Mouse (Mus musculus) embryonic stem cell, embryonic (primary cell): ENCODE results near the gene Col20a1.

ENCODE experiments used
- CTCF ChIA-PET, 4 experiments: fragments of 300-600 bp in 2 of 4; fragments of 350-600 bp in 2 of 4; sonication (Branson Sonifier 250); formaldehyde crosslinking; loops; one replicate each; lab custom pipeline; 2022; ENCODE audit warnings: inconsistent platforms in 2 of 4; lab: Charles Lee
- POLR2A ChIA-PET, 4 experiments: fragments of 300-600 bp in 2 of 4; fragments of 350-600 bp in 2 of 4; sonication (Branson Sonifier 250); formaldehyde crosslinking; loops; one replicate each; lab custom pipeline; 2022; ENCODE audit warnings: antibody characterized with exemption in 4 of 4, inconsistent platforms in 1 of 4; lab: Charles Lee

Gene Col20a1

GRCm38 (mm10) chr2:181035186-181035585, 48.9 kb downstream of the Col20a1 start:
- ChIA-PET CTCF (interaction anchor here in 1 of 4 experiments (1.4 kb wide), 1 partner anchor 24 kb away, joined by 3 read pairs; no protein-coding TSS in a partner anchor), POLR2A (interaction anchor here in 1 of 4 experiments (1.0 kb wide), 1 partner anchor 25 kb away, joined by 8 read pairs; no protein-coding TSS in a partner anchor)

- ChIA-PET POLR2A (no interaction called here), CTCF (interaction anchor here in 3 of 4 experiments (0.7 to 1.4 kb wide), 3 partner anchors 23 to 72 kb away, joined by 3 to 4 read pairs (median 3); no protein-coding TSS in a partner anchor)
These were observed 50.2 kb downstream of the Col20a1 start for GRCm38 (mm10) chr2:181036561-181036960.

DNA sequence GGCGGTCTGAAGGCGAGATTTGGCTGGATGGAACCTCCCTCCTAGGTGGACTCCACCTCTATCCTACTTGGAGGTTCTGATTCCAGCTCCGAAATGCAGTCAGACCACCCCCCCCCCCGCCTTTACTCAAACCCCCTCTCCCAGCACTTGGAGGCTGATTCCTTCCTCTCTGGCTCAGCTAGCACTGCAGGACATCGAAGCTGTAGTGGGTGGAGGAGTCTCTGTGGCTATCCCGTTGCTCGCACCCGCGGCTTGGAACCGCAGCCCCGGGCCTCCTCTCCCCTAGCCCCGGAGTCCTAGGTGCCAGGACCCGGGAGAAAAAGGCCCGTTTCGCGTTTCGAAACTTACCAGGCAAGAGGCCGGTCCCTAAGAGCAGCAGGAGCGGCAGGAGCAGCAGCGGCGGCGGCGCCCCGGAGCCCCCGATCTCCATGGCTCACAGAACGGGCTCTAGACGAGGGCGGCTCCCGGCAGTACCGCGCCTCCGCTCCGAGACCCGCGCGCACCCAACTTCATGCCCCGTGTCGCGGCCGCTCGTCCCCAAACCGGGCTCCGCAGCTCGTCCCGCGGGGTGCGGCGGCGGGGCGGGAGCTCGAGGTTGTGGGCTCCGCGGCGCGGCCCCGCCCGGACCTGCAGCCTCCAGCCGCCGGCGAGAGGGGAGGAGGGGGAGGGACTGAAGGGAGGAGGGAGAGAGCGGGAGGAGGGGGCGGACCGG, 52.5 kb downstream of the Col20a1 start:
- ChIA-PET POLR2A (interaction anchor here in 2 of 4 experiments (0.5 to 1.5 kb wide), 4 partner anchors 24 to 118 kb away, joined by 3 to 5 read pairs (median 4); partner anchors contain the start of gene Ythdf1 (in 1 of the 2)), CTCF (interaction anchor here in 3 of 4 experiments (0.5 to 1.2 kb wide), 7 partner anchors 9 to 1432 kb away, joined by 3 to 7 read pairs (median 4); no protein-coding TSS in a partner anchor)

DNA sequence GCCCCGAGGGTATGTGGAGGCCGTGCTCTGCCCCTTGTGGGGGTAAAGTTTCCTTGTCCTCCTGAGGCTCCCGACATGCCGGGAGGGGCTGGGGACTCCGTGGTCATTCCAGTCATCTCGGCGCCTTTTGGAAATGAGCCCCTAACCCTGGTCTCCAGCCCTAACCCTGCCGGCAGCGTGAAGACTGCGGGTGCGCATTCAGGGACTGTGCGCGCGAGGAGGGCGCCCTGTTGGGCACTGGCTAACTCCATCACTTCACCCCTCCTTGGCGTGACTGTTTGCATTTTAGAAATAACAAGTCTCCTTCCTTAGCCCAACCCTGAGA, 53.0 kb downstream of the Col20a1 start:
- ChIA-PET CTCF (interaction anchor here in 3 of 4 experiments (0.6 to 1.2 kb wide), 4 partner anchors 9 to 554 kb away, joined by 3 to 12 read pairs (median 4); partner anchors contain the start of gene Nkain4 (in 1 of the 3)), POLR2A (interaction anchor here in 2 of 4 experiments (0.6 to 1.4 kb wide), 2 partner anchors 28 to 118 kb away, joined by 3 to 5 read pairs; partner anchors contain the start of gene Ythdf1 (in 1 of the 2))

DNA sequence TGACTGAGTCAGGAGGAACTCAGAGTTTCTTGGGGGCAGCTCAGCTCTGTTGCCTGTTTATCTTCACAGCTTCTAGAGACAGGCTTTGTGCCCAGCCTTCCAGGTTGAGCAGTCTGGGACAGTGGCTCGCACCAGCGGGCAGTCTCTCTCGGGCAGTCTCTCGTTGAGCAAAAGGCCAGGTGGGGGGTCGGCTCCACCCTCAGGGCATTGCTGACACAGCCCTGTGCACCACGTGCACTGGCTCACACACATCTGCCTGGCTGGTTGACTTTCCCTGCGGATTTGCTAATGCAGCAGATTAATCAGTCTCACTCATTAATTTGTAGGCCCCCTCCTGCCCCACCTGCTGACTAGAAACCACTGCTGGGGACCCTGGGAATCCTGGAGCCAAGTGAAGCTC, 55.6 kb downstream of the Col20a1 start:
- ChIA-PET CTCF (interaction anchor here in 2 of 4 experiments (0.9 to 2.2 kb wide), 6 partner anchors 16 to 363 kb away, joined by 3 to 5 read pairs (median 3); no protein-coding TSS in a partner anchor), POLR2A (interaction anchor here in 1 of 4 experiments (1.4 kb wide), 1 partner anchor 122 kb away, joined by 3 read pairs; no protein-coding TSS in a partner anchor)

DNA sequence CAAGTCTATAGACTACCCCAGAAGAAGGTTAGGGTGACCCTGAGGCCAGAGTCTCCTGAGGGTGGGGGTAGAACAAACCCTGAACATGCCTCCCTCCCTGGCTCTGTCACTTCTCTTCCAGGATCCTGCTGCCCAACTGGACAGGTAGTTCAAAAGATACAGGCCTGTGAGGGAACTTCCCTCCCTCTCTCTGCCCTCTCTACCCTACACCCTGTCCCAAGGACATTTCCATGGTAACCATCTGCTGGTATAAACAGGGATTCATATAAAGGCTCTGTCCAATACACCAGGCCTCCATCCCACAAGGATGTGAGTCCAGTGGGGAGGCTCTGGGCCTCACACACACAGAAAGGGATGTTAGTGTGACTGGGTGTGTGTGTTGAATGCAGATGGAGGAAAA, 56.0 kb downstream of the Col20a1 start:
- ChIA-PET CTCF (interaction anchor here in 2 of 4 experiments (0.9 to 2.2 kb wide), 5 partner anchors 15 to 364 kb away, joined by 3 to 5 read pairs (median 3); no protein-coding TSS in a partner anchor), POLR2A (interaction anchor here in 1 of 4 experiments (1.3 kb wide), 1 partner anchor 137 kb away, joined by 3 read pairs; no protein-coding TSS in a partner anchor)

DNA sequence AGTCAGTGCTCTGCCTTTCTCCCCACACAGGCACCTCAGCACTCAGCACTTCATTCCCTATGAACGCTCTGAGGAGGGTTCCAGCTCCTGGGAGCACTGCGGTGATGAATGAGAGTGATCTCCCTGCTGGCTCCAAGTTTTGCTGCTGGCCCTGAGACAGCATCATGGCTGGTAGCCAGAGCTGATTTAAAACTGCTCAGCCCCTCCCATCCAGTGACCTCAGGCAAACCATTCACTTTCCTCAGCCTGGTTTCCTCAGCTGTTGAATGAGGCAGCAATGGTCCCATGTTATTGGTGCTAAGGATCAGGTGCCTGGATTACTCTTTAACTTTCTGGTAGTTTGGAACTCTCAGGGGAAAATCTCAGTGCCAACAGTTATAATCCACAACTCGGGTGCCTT, 57.1 kb downstream of the Col20a1 start, which contains the start of gene Chrna4:
Chrna4 (minus strand) TSS at position 110 of the 400 bp plus-strand sequence.
- CTCF ChIA-PET, result interaction anchor here in 1 of 4 experiments (2.2 kb wide), 1 partner anchor 14 kb away, joined by 5 read pairs; no protein-coding TSS in a partner anchor
- POLR2A ChIA-PET, result interaction anchor here in 3 of 4 experiments (1.0 to 1.5 kb wide), 4 partner anchors 14 to 138 kb away, joined by 3 to 5 read pairs (median 3); no protein-coding TSS in a partner anchor

DNA sequence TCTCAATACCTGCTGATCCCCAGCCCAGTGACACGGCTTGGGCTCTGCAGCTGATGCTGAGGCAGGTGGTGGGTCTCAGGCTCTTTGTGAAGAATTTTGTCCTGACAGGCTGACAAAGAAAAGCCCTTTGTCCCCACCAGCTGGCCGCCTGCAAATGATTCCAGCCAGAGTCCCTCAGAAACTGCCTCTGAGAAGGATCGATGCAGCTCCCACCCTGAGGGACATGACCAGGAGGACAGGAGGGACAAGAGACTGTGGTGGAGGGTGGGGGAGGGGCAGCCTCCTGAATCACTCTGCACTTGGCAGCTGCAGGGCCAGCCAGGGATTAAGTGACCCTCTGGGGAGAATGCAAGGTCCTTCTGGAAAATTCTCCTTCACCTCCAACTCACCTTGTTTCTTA, 57.7 kb downstream of the Col20a1 start:
- ChIA-PET POLR2A (interaction anchor here in 2 of 4 experiments (1.0 to 1.5 kb wide), 3 partner anchors 13 to 48 kb away, joined by 3 to 5 read pairs (median 3); no protein-coding TSS in a partner anchor), CTCF (no interaction called here)

DNA sequence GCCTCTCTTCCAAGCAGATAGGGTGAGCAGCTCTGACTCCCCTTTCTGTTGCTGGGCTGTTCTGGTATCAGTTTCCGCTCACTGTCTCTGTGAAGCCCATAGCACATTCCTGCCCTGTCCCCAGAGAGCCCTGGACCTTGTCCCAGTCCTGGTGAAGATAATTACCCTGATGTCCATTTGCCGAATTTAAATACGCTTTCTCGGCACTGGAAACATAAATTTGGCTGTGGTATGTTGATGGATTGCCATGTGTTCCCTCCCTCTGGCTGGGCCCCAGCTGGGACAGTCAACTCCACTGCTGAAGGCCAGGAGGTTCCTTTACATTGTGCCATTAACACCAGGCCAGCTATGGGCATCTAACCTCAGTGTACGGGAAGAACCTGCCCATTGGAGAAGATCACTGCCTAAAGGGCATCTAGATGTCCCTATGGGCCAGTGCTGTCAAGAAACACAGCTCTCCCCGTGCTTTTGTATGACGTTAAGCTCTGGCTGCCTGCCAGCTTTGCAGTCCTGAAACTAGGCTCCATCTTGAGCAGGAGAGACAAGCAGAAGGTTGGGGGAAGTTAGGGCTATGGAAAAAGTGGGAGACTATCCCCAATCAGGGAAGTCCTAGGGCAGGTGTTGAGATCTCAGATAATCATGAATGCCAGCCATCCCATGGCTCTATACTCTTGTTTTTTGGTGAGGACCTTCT, 62.1 kb downstream of the Col20a1 start:
- POLR2A ChIA-PET, result interaction anchor here in 1 of 4 experiments (1.2 to 2.0 kb wide), 2 partner anchors 9 to 59 kb away, joined by 3 to 7 read pairs; no protein-coding TSS in a partner anchor

DNA sequence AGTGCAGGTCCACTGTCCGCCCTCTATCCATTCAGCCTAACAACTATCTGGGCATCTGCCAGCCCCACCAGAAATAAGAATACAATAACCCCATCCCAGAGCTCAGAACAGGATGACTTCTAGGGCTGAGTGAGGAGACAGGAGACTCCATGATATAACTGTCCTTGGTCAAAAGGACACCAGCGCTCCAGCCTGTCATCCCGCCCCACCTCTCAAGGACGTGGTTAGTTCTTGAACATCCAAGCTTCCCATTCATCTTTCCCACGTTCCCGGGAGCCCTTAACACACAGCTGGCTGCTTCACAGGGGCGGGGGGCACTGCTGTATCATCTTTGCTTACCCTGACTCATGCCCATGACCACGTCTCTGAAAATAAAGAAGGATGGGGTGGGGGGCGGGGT, 62.7 kb downstream of the Col20a1 start:
- CTCF ChIA-PET, result interaction anchor here in 2 of 4 experiments (0.9 to 1.5 kb wide), 3 partner anchors 15 to 520 kb away, joined by 3 read pairs; no protein-coding TSS in a partner anchor
- POLR2A ChIA-PET, result interaction anchor here in 1 of 4 experiments (1.2 to 2.0 kb wide), 2 partner anchors 8 to 60 kb away, joined by 3 to 7 read pairs; no protein-coding TSS in a partner anchor

More for the DNA sequence above, 62.1 kb downstream of the Col20a1 start:
- CTCF ChIA-PET, result interaction anchor here in 2 of 4 experiments (0.9 to 1.5 kb wide), 3 partner anchors 14 to 520 kb away, joined by 3 read pairs; no protein-coding TSS in a partner anchor

DNA sequence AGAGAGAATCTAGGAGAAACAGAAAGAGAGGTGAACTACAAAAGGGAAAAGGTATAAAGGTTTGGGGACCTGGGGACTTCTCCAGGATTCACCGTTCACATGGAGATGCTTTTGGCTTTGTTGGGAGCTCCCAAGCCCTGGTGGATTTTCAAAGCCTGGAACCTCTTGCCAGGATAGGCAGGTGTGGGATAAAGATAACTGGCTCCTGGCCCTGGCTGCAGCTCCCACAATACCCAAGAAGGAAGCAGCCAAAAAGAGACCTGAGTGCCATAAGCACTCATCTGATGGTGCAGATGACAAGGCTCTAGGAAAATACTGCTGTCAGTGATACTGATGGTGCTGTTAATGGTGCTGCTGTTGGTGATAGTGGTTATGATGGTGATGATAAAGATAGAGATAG, 65.8 kb downstream of the Col20a1 start:
- CTCF ChIA-PET, result interaction anchor here in 3 of 4 experiments (0.6 to 1.4 kb wide), 5 partner anchors 11 to 233 kb away, joined by 3 to 5 read pairs (median 3); no protein-coding TSS in a partner anchor
- POLR2A ChIA-PET, result interaction anchor here in 1 of 4 experiments (1.2 kb wide), 1 partner anchor 131 kb away, joined by 4 read pairs; the partner anchor contains the start of gene Ythdf1

DNA sequence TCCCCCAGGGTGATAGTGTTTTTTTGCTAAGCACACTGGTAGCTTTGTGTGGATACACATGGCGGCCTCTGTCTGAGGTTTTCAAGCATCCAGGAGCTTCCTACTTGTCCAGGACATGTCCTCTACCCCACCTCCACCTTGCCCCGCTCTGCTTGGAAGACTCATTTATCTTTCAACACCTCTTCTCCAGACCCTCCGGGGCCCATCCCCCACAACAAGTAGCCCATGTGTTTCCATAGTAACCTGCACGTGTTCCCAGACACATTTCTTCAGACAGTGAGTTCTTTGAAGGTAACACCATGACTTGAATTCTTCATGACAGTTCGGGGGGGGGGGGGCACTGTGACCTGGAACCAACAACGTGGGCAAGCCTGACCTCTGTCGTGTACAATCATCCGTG, 71.0 kb downstream of the Col20a1 start:
- ChIA-PET CTCF (interaction anchor here (0.6 to 2.8 kb wide), 11 partner anchors 15 to 278 kb away, joined by 3 to 14 read pairs (median 5); partner anchors contain the start of gene Chrna4 (in 1 of the 4)), POLR2A (interaction anchor here (0.6 to 2.1 kb wide), 8 partner anchors 9 to 218 kb away, joined by 3 to 8 read pairs (median 4); partner anchors contain the start of gene Chrna4 (in 1 of the 4))

GRCm38 (mm10) chr2:181058193-181058592, 71.9 kb downstream of the Col20a1 start:
- ChIA-PET POLR2A (interaction anchor here (0.5 to 2.1 kb wide), 10 partner anchors 10 to 1617 kb away, joined by 3 to 7 read pairs (median 3); partner anchors contain the start of genes Chrna4 (in 1 of the 4) and Nkain4 (in 1 of the 4)), CTCF (interaction anchor here in 3 of 4 experiments (0.6 to 2.8 kb wide), 13 partner anchors 16 to 418 kb away, joined by 3 to 14 read pairs (median 5); partner anchors contain the start of gene Chrna4 (in 1 of the 3))

DNA sequence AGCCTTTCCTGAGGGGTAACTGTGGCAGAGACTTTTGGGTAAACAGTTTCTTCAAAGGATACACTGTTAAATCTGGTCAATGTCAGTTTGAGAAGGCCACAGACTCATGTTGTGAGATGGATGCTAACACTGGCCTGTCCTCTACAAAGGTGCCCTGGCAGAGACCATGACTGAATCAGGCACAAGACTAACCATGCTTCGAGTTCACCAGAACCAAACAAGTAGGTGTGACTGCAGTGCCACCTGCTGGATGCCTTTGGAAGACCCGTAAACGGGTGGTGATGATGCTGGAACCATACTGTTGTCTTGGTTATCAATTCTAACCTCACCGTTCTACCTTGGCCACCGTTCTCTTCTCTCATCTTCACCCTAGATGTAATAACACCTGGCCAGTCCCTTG, 73.8 kb downstream of the Col20a1 start:
- ChIA-PET POLR2A (no interaction called here), CTCF (interaction anchor here in 3 of 4 experiments (0.9 to 2.8 kb wide), 7 partner anchors 28 to 185 kb away, joined by 3 to 14 read pairs (median 5); no protein-coding TSS in a partner anchor)

DNA sequence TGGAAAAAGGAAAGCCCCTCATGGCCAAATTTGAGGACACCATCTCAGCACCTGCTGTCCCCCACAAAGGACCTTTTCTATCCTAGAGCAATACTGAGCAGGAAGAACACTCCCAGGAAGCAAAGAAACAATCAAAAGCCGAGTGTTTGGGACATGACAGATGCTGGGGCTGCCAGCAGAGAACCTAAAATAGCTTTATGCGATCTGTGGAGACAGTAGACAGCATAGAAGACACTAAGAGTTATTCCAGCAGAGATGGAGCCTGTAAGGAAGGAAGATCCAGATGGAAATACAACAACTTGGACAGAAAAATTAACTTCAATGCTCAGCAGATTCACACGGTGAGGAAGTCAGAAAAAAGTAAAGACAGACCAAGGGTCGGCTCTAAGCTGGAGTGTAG, 79.5 kb downstream of the Col20a1 start:
- CTCF ChIA-PET, result interaction anchor here in 1 of 4 experiments (1.0 kb wide), 1 partner anchor 102 kb away, joined by 3 read pairs; no protein-coding TSS in a partner anchor

More for the DNA sequence above, 79.5 kb downstream of the Col20a1 start:
- POLR2A ChIA-PET, result no interaction called here
